Comparison of ENCODE assay signal across 17 mouse cellular contexts in the genomic region with DNA sequence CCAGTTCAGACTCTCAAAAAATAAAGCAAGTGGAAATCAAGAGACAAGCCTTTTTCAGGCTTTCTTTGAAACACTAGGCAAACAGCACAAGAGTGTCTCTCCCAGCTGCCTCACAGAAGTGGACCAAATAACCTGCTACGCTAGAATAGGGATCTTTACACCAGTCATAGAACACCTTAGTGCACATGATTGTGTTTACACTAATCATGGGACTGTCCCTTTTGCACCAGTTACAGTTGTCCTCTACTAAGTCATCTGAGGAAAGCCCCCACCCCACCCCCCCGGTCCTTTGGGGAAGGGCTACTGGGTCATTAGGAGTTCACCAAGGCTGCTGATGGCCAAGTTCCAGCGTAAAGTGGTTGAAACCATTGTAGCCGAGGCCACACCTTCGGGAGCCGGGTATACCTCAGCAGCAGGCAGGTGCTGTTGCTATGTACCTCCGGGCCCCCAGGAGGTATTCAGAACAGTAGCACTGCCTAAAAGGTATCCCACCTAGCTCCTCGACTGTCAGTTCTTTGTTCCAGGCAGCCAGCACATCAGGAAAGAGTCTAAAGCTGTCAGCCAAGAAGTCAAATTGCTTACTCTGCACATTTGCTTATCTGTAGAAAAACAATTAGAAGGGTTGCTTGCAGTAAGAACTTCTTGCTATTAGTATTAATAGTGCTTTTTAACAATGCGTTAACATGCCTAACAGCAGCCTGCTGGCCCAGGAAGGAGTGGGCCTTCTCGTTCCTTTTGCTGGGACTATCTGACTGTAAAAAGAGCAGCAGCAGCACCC.
DNase-seq lines count a peak whose midpoint lies in the region; ATAC-seq and TF ChIP-seq lines count a peak whose summit lies in the region.
"Had no signal": no experiment of that assay in that cellular context is flagged by ENCODE, and none has a peak within 500 bp of the region (broad histone marks: within the 10 kb centered on the region; RNA-seq: fewer than 3 reads in every experiment).

No protein-coding gene starts in this region.

- no peak overlapping the region for H3K27ac ChIP-seq in intestine, embryonic 14.5 days (ENCODE audit: low read depth)
- H3K27ac ChIP-seq in intestine, embryonic 16.5 days (ENCODE audit: low read length), result no peak overlapping the region
- no peak overlapping the region for H3K27ac ChIP-seq in lung, postnatal 0 days (ENCODE audit: low read length)
- H3K27ac ChIP-seq in CH12.LX (ENCODE audit: insufficient read depth, low read depth), result no peak overlapping the region
- 0 out of 2 replicates have a peak overlapping the region, but pooled peaks have one; percentile 16 for H3K27ac ChIP-seq in limb, embryonic 10.5 days
- H3K27ac ChIP-seq: embryonic facial prominence, embryonic 15.5 days; forebrain, embryonic 10.5 days; forebrain, embryonic 15.5 days; heart, adult 2 months; hindbrain, embryonic 10.5 days; hindbrain, embryonic 14.5 days had no signal

- no peak for TF ChIP-seq POLR2A in CH12.LX (IDR thresholded peaks at IDR 0.05; ENCODE audit: low read depth, low read length)

- no peak overlapping the region for H3K9ac ChIP-seq in intestine, embryonic 14.5 days (ENCODE audit: low read length)
- no peak overlapping the region for H3K9ac ChIP-seq in intestine, embryonic 16.5 days (ENCODE audit: low read depth, low read length)
- no peak overlapping the region for H3K9ac ChIP-seq in lung, postnatal 0 days (replicated peaks; ENCODE audit: low read depth)
- H3K9ac ChIP-seq in CH12.LX (ENCODE audit: insufficient read depth, low read depth), result no peak overlapping the region
- H3K9ac ChIP-seq: embryonic facial prominence, embryonic 15.5 days; forebrain, embryonic 15.5 days; hindbrain, embryonic 14.5 days had no signal

- no peaks in the 10 kb centered on the region for H3K36me3 ChIP-seq in intestine, embryonic 14.5 days (ENCODE audit: control insufficient read depth, insufficient read depth, low read length)
- H3K36me3 ChIP-seq in intestine, embryonic 16.5 days (ENCODE audit: control insufficient read depth, insufficient read depth, low read length), result no peaks in the 10 kb centered on the region
- no peaks in the 10 kb centered on the region for H3K36me3 ChIP-seq in lung, postnatal 0 days (ENCODE audit: insufficient read depth, low read length)
- no peaks in the 10 kb centered on the region for H3K36me3 ChIP-seq in CH12.LX (replicated peaks in 1 of 2; ENCODE audit: control insufficient read depth in 1 of 2, insufficient read depth in 1 of 2, low read length in 1 of 2)
- no peaks in the 10 kb centered on the region for H3K36me3 ChIP-seq in limb, embryonic 10.5 days
- H3K36me3 ChIP-seq: embryonic facial prominence, embryonic 15.5 days; forebrain, embryonic 10.5 days; forebrain, embryonic 15.5 days; hindbrain, embryonic 10.5 days had no signal

- no peak overlapping the region for H3K4me3 ChIP-seq in intestine, embryonic 14.5 days (ENCODE audit: low read depth, low read length)
- H3K4me3 ChIP-seq in intestine, embryonic 16.5 days (ENCODE audit: low read length), result no peak overlapping the region
- no peak overlapping the region for H3K4me3 ChIP-seq in lung, postnatal 0 days (ENCODE audit: low read depth, low read length)
- H3K4me3 ChIP-seq in CH12.LX (replicated peaks in 1 of 3; ENCODE audit: low read depth in 2 of 3, low read length in 2 of 3, poor library complexity in 1 of 3), result no peak overlapping the region
- H3K4me3 ChIP-seq in limb, embryonic 10.5 days, result no peak overlapping the region
- H3K4me3 ChIP-seq: embryonic facial prominence, embryonic 15.5 days; erythroblast, embryonic 14.5 days; forebrain, embryonic 10.5 days; forebrain, embryonic 15.5 days; heart, adult 2 months had no signal

- WGBS in intestine, embryonic 14.5 days, result 67% methylated on average over 10 of the region's 10 CpGs
- 53% methylated on average over 10 of the region's 10 CpGs for WGBS in intestine, embryonic 16.5 days
- 36% methylated on average over 10 of the region's 10 CpGs for WGBS in lung, postnatal 0 days
- 68% methylated on average over 10 of the region's 10 CpGs for WGBS in limb, embryonic 10.5 days

- peaks cover 16% of the 10 kb centered on the region for H3K4me1 ChIP-seq in intestine, embryonic 14.5 days (replicated peaks; ENCODE audit: control insufficient read depth, insufficient read depth, low read length)
- H3K4me1 ChIP-seq in intestine, embryonic 16.5 days (ENCODE audit: control insufficient read depth, insufficient read depth, low read length), result peaks cover 15% of the 10 kb centered on the region
- H3K4me1 ChIP-seq in lung, postnatal 0 days (ENCODE audit: insufficient read depth, low read depth, low read length), result no peaks in the 10 kb centered on the region; the same call in 1 of the 2 replicates
- H3K4me1 ChIP-seq in CH12.LX (ENCODE audit: control insufficient read depth in 1 of 2, insufficient read depth in 2 of 2), result peaks cover 12 to 34% of the 10 kb centered on the region in 2 experiments
- peaks cover 35% of the 10 kb centered on the region for H3K4me1 ChIP-seq in limb, embryonic 10.5 days

- TF ChIP-seq RAD21 in CH12.LX (IDR thresholded peaks at IDR 0.05; ENCODE audit: low read depth, low read length), result no peak

- no peaks in the 10 kb centered on the region for H3K9me3 ChIP-seq in intestine, embryonic 14.5 days (ENCODE audit: control insufficient read depth, low read length)
- no peaks in the 10 kb centered on the region for H3K9me3 ChIP-seq in intestine, embryonic 16.5 days (ENCODE audit: control insufficient read depth, low read length)
- H3K9me3 ChIP-seq in lung, postnatal 0 days (ENCODE audit: low read length), result no peaks in the 10 kb centered on the region
- no peaks in the 10 kb centered on the region for H3K9me3 ChIP-seq in CH12.LX (replicated peaks; ENCODE audit: low read length)
- no peaks in the 10 kb centered on the region for H3K9me3 ChIP-seq in limb, embryonic 10.5 days (replicated peaks)
- H3K9me3 ChIP-seq: embryonic facial prominence, embryonic 15.5 days; forebrain, embryonic 10.5 days; forebrain, embryonic 15.5 days; hindbrain, embryonic 10.5 days had no signal

- no peaks in the 10 kb centered on the region for H3K27me3 ChIP-seq in intestine, embryonic 14.5 days (replicated peaks; ENCODE audit: control insufficient read depth, insufficient read depth, low read length)
- H3K27me3 ChIP-seq in intestine, embryonic 16.5 days (replicated peaks; ENCODE audit: control insufficient read depth, insufficient read depth, low read length), result no peaks in the 10 kb centered on the region
- H3K27me3 ChIP-seq in lung, postnatal 0 days (replicated peaks; ENCODE audit: insufficient read depth, low read length), result no peaks in the 10 kb centered on the region
- H3K27me3 ChIP-seq in CH12.LX (replicated peaks), result no peaks in the 10 kb centered on the region
- peaks cover 28% of the 10 kb centered on the region for H3K27me3 ChIP-seq in limb, embryonic 10.5 days (ENCODE audit: low read depth, poor library complexity, severe bottlenecking)
- H3K27me3 ChIP-seq: forebrain, embryonic 15.5 days had no signal

- dilution Hi-C loops in CH12.LX (cut with MboI; ENCODE audit: extremely low pct_ligation_motif_present, extremely low pct_unique_long_range_greater_than_20kb, low sequenced_read_pairs), result no loop called here

- no peak overlapping the region for H3K4me2 ChIP-seq in intestine, embryonic 14.5 days (ENCODE audit: low read length)
- H3K4me2 ChIP-seq in intestine, embryonic 16.5 days (ENCODE audit: low read depth, low read length), result no peak overlapping the region
- H3K4me2 ChIP-seq in lung, postnatal 0 days (replicated peaks; ENCODE audit: low read depth, low read length), result no peak overlapping the region
- peak overlapping the region; percentile 94 for H3K4me2 ChIP-seq in CH12.LX (ENCODE audit: insufficient read depth, low read depth, poor library complexity, severe bottlenecking)
- H3K4me2 ChIP-seq: forebrain, embryonic 15.5 days; hindbrain, embryonic 14.5 days had no signal

- peak; percentile 50 for DNase-seq in intestine, embryonic 14.5 days (ENCODE audit: low spot score)
- peak; percentile 45 for DNase-seq in lung, postnatal 0 days (ENCODE audit: low spot score)
- DNase-seq in lung, postnatal 10 days, result no peak
- DNase-seq in CH12.LX (ENCODE audit: extremely low read depth), result peak; percentile 12
- no peak for DNase-seq in limb, embryonic 10.5 days (ENCODE audit: low spot score)
- DNase-seq in adrenal gland, adult 18-20 months (ENCODE audit: low spot score in 2 of 2), result no peak
- DNase-seq: adrenal gland, postnatal 10 days; embryo, embryonic 11 days; gastrocnemius, postnatal 10 days had no signal

- ATAC-seq in intestine, embryonic 14.5 days (replicated peaks; ENCODE audit: low FRiP score, low TSS enrichment, low read depth), result no peak
- no peak for ATAC-seq in intestine, embryonic 16.5 days
- peak; percentile 43 for ATAC-seq in lung, postnatal 0 days

- no peak for TF ChIP-seq CTCF in lung, postnatal 0 days (IDR thresholded peaks at IDR 0.05)
- TF ChIP-seq CTCF in CH12.LX (conservative IDR thresholded peaks at IDR 0.05 in 1 of 2, IDR thresholded peaks at IDR 0.05 in 1 of 2; ENCODE audit: low read depth in 2 of 2, low read length in 2 of 2), result no peak

- in situ Hi-C loops in CH12.LX (cut with MboI; ENCODE audit: low pct_ligation_motif_present, low pct_unique_long_range_greater_than_20kb, low sequenced_read_pairs), result loop anchor here (10.0 kb wide), 1 partner anchor 333 kb away; no protein-coding TSS in a partner anchor

- H3K79me2 ChIP-seq in CH12.LX (replicated peaks; ENCODE audit: control insufficient read depth, extremely low read depth, insufficient read depth, poor library complexity, severe bottlenecking), result no peaks in the 10 kb centered on the region

- no peak for TF ChIP-seq EP300 in lung, postnatal 0 days (IDR thresholded peaks at IDR 0.05)
- TF ChIP-seq EP300 in CH12.LX (IDR thresholded peaks at IDR 0.05; ENCODE audit: low read length), result no peak

TF ChIP-seq in CH12.LX, 34 proteins besides CTCF, POLR2A, EP300 and RAD21 (continues in another document):
- TF ChIP-seq KAT2A (IDR thresholded peaks at IDR 0.05; ENCODE audit: insufficient replicate concordance, low read length) (no peak), MAFK (IDR thresholded peaks at IDR 0.05; ENCODE audit: insufficient replicate concordance, low read length) (peak; percentile 90), JUN (IDR thresholded peaks at IDR 0.05; ENCODE audit: insufficient read depth, low read depth, low read length) (no peak), MAX (IDR thresholded peaks at IDR 0.05; ENCODE audit: low read length) (no peak), GABPA (IDR thresholded peaks at IDR 0.05; ENCODE audit: insufficient replicate concordance, low read depth, low read length) (no peak), SMC3 (IDR thresholded peaks at IDR 0.05; ENCODE audit: low read depth, low read length) (no peak), RCOR1 (conservative IDR thresholded peaks at IDR 0.05; ENCODE audit: low read depth, low read length) (no peak), BHLHE40 (IDR thresholded peaks at IDR 0.05; ENCODE audit: low read depth, low read length) (peak; percentile 63), MXI1 (IDR thresholded peaks at IDR 0.05; ENCODE audit: low read depth, low read length) (0 out of 2 replicates have a peak, but pooled peaks have one; percentile 22), TCF12 (IDR thresholded peaks at IDR 0.05; ENCODE audit: low read depth, low read length) (no peak), CHD1 (IDR thresholded peaks at IDR 0.05; ENCODE audit: low read depth, low read length) (no peak), SIN3A (IDR thresholded peaks at IDR 0.05; ENCODE audit: low read length) (peak; percentile 60; the same call in 1 of the 2 replicates)

Comparison
In these comparisons a context has a peak if more than half of its experiments do, and no peak if none do; other contexts are left out.
1. DNase-seq: peak in intestine, embryonic 14.5 days (single experiment), lung, postnatal 0 days (single experiment) and CH12.LX (single experiment); none in lung, postnatal 10 days (single experiment), limb, embryonic 10.5 days (single experiment) and adrenal gland, adult 18-20 months (0 of 2).